Mouse (Mus musculus): ENCODE measurements at regions not wholly inside any gene's neighbourhood (a gene's known extent, or its start where the extent isn't known, plus 50 kb on each side); places are given as distances from the start of the nearest gene placed in this dataset.
"Not testable (repeated sequence)": the region's sequence is repeated elsewhere in the genome, so short reads cannot be mapped to it uniquely, and the experiment has no call there.

DNA sequence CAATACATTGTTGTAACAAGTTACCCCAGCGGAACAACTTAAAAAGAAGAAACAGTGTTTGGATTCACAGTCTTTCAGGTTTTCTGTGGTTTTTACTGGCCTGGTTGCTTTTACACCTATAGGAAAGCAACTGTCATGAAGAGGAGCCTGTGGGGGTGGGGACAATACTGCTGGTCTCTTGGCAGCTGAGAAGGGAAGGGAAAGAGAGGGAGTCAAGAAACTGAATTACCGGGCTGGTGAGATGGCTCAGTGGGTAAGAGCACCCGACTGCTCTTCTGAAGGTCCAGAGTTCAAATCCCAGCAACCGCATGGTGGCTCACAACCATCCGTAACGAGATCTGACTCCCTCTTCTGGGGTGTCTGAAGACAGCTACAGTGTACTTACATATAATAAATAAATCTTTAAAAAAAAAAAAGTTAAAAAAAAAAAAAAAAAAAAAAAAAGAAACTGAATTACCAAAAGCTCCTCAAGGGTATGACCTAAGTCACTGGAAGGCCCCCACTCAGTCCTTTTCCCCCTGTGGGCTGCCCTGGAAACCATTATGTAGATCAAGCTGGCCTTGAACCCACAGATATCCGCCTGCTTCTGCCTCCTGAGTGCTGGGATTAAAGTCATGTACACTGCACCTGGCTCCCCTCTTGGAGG is 114.3 kb upstream of the Nebl start:
- DNase-seq (ENCODE audit: low spot score in 2 of 2) = not testable (repeated sequence)

DNA sequence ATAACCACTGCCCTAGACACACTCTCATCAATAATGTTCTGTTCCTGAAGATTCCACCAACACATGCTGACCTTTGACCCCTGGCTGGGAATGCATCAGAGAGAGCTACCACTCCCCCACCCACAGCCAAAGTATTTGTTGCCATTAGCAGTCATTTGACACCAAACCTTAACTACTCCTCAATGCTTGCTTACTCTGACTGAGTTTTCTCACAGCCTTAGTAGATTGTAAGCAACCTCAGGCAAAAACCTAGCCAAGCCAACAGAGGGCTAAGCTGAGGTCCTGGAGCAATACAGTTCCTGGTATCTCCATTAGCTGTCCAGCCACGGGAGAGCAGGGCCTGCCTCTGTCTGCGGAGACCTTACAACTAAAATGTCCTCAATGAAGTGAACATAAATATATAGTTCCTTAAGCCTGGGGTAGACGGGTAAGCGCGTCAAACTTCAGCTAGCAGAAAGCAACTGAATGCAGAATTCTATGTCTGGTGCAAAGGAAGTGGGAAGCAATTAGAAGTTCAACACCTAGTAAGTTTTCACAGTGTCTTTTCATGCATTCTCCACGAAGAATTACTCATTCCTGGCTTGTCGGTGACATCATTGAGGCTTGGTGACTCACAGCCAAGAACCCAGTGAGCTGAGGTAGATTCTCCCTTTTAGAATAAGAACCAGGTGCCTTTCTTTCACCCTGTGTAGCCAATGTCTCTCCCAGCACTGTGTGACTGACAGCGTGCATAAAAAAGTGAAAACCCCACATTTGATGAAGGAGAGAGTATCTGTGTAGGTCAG is 113.6 kb upstream of the Nebl start:
- no peak for DNase-seq (ENCODE audit: low spot score in 2 of 2)

DNA sequence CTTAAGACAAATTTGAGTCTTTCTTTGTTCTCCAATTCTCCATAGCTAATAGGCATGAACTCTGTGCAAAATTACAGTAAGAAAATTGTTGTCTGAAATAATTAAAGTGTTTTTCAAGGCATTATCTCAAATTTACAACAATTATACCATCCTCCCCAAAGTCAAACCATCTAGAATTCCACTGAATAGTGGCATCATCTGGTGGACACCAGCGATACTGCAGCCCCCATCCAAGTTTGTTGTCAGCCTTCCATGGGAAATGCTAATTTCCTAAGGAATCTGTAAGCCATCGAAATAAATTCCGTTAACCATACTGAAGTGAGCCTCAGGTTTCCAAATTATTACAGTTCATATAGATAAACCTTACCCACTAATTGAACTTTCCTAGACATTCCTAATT is 110.7 kb upstream of the Nebl start:
- DNase-seq (ENCODE audit: low spot score in 2 of 2) = no peak

DNA sequence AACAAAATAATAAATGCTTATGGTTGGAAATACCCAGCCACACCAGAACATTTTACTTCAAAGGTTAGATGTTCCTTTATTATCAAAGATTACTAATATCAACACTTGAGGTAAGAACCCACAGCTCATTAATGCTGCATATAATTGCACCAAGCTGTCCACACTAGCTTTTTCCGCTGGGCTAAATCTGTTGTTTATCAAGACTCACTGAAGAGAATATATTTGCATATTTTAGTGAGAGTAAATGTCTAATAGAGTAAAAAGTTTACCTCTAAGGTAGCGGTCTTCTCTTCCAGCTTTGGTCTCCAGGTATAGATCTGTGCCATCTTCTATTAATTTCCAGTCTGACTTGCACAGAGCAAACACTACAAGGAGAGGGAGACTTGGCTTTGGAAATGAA is 110.3 kb upstream of the Nebl start:
- DNase-seq (ENCODE audit: low spot score in 2 of 2) = no peak

DNA sequence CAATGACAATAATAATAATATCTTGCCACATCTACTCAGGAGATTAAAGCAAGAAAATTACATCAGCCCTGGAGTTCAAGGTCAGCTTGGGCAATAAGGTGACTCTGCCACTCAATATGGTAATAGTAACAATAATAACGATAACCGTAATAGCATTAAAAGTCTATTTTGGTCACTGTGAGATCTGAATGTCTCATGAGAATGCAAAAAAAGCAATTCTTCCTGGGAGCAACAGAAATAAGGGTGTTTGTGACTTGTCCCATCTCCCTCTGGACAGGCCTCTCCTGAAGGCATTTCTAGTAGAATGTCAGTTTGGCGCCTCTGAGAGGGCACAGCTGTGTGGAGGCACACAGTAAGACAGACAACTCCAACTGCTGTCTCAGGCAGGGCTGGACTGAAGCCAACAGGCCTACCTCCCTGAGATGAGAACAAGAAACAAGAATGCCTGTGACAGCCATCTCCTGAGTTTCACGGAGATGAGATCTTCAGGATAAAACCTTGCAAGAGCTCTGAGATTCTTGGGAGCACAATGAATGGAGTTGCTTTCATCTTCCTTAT is 109.8 kb upstream of the Nebl start:
- DNase-seq (ENCODE audit: low spot score in 2 of 2) = no peak

DNA sequence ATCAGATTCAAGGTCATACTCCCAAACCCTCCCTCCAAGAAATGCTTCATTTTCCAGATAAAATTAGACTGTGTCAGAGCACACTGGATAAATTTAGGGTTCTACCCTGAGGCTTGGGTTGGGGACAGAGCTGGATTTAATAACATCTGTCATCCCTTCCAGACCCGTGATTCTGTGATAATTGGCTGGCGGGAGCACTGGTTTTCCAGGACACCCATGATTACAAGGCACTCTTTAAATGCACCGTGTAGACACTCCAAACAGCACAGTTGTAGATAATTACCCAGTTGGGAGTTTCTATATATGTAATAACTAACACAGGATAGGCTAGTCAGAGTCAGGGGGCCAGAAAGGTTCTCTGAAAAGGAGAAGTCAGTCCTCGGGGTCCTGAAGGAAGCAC is 108.4 kb upstream of the Nebl start:
- DNase-seq (ENCODE audit: low spot score in 2 of 2) = no peak

DNA sequence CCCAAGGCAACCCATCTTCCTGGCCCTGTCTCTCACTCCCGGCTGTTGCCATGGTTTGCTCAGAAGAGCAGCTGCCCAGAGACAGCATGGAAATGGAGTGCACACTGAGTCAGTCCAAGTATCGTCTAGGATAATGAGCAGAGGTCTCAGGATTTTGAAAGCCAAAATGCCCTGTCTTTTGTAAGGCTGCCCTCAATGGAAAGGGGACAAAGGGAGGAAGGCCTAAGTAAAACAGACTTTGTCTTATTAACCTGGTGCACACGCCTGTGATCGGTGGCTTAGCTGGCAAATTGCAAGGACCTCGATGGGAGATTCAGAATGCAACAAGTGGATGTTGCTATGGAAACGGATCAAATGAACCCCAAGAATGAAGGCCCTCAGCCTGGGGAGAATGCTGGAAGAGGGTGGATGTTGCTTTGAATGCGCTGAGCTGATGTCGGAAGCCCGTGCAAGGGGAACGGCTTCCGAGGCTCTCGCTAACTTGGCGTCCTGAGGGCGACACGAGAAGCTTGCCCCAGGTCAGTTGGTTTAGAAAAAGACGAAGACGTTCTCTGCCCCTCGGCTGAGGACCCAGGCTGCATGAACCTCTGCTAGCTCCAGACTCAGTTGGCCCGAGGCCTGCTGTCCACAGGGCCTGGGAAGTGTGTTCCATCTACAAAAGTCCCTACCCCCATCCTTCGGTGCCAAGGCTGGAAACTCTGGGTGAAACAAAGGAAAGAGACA is 107.8 kb upstream of the Nebl start:
- DNase-seq (ENCODE audit: low spot score in 2 of 2) = no peak

DNA sequence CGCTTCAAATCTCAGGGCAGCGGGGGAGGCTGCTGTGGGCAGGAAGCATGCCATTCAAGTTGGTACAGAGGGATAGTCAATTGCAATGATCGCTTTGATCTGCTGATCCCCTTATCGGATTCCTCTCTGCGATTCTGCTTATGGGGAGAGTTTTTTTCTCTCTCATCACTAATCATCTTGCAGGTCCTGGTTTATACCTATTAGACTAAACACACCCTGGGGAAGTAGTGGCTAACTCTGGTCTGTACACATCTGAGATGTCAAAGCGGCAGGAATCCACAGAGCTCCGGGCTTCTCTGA is 107.1 kb upstream of the Nebl start:
- DNase-seq (ENCODE audit: low spot score in 2 of 2) = no peak

DNA sequence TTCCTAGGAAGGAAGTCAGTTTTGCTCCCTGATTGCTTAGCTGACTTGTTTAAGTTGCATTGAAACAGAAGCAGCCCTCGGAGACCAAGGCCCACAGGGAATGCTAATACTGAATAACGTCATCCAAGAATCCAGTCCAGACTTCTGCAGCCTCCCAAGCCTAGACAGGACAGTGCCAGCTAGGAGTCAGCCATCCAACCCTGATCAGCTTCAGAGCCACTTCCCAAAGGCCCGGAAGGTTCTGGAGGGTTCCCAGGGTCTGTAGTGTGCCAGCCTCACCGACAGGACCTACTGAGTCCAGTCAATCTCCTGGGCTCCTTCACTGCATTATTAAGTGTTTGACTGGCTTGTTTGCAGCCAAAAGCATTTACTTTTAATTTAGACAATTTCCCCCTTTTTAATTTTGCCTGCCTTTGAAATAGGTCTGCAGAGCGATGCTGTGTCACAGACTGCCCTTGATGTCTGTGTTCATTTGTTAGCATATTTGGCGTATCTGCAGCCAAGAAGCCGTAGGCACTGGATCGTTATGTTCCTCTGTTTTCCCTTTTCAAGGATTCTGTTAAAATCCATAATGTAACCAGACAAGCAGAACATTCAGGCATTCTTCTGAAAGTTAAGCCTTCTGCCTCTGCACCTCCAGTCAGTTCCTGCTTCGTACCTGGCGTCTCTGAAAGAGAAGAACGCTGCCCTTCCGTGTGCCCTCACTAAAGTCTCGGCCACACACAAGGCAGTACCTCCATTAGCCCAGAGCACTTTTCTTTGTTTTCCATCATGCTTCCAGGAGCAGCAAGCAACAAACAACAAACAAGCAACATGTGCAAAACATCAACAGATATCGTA is 106.5 kb upstream of the Nebl start:
- DNase-seq (ENCODE audit: low spot score in 2 of 2) = no peak

DNA sequence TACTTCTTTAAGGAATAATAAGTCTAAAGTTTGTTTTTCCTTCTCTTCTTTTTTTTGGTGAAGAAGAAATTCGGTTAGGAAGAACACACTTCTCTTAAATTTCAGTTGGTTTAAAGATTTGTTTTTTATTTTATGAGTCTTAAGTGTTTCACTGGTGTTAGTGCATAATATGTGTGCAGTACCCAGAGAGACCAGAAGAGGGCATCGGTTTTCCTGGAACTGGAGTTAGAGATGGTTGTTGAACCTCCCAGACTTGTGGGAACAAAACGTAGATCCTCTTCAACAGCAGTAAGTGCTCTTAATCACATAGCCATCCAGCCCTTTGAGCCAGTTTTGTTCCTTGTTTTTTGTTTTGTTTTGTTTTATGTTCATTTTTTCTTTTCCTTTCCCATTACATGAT is 101.5 kb upstream of the Nebl start:
- no peak for DNase-seq (ENCODE audit: low spot score in 2 of 2)

DNA sequence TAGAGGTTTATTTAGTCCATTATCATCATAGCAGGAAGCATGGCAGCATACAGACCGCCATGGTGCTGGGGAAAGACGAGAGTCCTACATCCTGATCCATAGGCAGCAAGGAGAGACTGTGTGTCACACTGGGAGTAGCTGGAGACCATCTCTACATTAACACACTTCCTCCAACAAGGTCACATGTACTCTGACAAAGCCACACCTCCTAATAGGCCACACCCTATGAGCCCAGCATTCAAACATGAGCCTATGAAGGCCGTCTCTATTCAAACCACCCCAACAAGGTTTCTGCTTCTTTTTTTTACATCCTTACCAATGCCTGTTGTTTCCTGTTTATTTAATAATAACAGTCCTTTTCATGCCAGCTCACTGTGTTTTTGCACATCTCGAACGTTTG is 99.0 kb upstream of the Nebl start:
- DNase-seq (ENCODE audit: low spot score in 2 of 2) = no peak

DNA sequence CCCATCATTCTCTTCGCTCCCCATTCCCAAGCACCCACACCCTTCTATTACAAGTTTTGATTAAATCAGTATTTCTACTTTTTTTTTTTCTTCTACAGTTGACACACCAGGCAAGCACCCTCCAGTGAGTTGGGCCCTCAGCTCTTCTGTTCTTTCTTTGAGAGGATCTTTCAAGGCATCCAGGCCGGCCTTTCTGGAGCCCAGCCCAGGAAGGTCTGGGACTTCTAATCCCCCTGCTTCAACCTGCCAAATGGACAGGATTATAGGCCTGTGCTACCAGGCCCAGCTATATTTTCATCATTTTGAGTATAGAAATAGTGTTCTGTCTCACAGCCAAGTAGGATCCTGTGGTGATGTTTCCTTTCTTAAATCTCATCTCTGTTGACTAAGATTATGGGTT is 94.0 kb upstream of the Nebl start:
- DNase-seq (ENCODE audit: low spot score in 2 of 2) = no peak

DNA sequence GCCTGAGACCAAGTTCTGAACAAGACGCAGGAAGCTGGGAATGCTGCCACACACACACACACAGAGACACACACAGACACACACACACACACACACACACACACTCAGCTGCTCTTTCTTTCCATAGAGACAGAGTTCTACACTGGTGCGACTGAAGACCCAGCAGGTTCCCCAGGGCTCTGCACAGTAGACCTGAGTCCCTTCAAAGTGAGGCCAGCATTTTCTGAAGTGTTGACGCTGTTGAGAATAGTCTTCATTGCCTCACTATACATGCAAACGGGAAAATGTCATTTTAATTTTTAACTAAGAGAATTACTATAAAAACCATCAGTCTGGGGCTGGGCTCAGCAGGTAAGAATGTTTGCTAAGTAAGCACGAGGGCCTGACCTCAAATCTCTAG is 92.9 kb upstream of the Nebl start:
- no peak for DNase-seq (ENCODE audit: low spot score in 2 of 2)

DNA sequence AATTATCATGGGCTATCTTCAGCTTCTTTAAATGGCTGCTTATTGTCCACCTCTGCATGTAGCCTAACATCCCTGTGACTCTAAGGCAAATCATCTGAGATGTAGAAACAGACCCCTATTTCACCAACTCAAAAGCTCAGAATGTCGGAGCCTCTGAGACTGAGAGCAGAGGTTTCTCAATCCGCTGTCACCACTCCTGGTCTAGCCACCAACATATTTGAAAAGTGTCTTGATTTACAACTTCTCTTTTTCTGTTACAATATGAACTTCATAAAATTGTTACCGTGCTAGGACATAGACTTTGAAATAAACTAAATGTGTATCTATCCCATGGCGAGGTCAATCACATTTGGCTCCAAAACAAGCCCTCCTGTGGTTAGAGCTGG is 91.3 kb upstream of the Nebl start:
- DNase-seq (ENCODE audit: low spot score in 2 of 2) = no peak

DNA sequence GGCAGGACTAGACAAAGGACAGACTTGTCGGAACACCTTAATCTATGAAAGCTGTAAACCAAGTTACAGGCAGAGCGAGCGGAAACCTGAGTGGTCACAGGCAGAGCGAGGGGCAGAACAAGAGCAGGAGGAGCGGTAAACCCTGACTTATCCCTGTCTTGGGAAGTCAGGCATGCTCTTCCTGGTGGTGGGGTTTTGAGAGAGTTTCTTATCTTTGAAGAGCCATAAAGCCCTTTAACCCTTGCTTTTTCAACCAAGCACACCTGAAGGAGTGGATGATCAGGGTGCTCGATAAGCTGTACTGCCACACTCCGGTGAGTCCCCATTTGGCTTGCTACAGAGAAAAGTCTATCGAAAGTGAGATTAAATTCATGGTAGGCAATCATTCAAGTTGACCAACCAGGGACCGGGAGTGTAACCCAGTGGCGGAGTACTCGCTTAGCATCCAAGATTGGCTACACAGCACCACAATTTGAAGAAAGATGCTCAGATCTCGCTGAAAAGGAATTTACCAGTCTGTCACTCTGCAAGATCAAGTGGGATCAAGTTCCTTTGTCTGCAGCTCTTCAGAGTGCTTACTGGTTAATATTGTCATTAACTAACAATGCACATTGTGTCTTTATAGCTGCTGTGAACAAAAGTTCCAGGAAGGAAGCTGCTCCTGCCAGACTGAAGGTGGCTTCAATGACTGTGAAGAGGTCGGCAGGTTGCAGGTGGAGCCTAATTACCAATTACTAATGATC is 90.8 kb upstream of the Nebl start:
- no peak for DNase-seq (ENCODE audit: low spot score in 2 of 2)

DNA sequence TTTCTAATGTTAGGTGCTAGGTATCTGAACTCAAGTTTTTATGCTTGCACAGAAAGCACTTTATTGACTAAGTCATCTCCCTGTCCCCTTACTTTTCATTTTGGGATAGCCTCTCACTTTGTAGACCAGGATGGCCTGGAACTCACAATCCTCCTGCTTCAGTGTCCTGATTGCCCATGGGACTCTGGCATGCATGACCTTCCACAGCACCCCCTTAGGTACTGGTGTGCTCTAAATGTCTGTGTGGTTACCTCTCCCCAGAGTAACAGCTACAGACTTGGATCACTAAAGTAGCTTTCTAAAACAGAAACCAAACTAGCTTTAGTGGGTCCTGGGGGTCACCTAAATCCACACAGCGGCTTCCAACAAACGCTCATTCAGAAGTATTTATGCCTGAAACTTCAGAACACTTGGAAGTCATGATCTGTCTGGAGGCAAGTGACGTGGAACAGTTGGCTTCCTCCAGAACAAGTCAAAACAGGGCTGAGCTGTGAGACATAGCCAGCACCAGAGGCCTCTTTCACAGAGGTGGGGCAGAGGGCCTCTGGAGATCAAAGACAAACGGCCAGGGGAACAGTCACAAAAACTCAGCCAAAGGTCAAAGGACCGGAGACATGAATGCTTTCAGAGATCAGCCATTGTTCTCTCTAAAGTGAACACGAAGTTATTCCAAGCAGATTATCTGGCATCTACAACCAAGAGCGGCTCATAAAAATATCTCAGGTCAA is 80.8 kb upstream of the Nebl start:
- DNase-seq (ENCODE audit: low spot score in 2 of 2) = no peak
